Mouse (Mus musculus): ENCODE measurements around the gene Lhx9. TPM values are rescaled to one million over a fixed set of nuclear protein-coding genes. Genes with fewer than 3 reads are reported as not detected.

The Lhx9 gene
- polyA plus RNA-seq, 1 experiment from 2014 or later, result 31.4 TPM

- Histone ChIP-seq H3K36me3 (ENCODE audit: control insufficient read depth, insufficient read depth, low read length) (no peaks in the 10 kb centered on the region), H3K4me3 (ENCODE audit: low read depth, low read length) (no peak overlapping the region), H3K9me3 (ENCODE audit: control insufficient read depth, low read length) (no peaks in the 10 kb centered on the region), H3K4me2 (replicated peaks; ENCODE audit: low read depth, low read length) (no peak overlapping the region), H3K27me3 (ENCODE audit: control insufficient read depth, insufficient read depth, low read length) (peaks cover 54% of the 10 kb centered on the region), H3K9ac (ENCODE audit: low read depth, low read length) (no peak overlapping the region), H3K27ac (ENCODE audit: low read depth, low read length) (no peak overlapping the region), H3K4me1 (replicated peaks; ENCODE audit: control insufficient read depth, insufficient read depth, low read length) (peaks cover 8% of the 10 kb centered on the region; the same call in 1 of the 2 replicates)
- 3% methylated on average over 8 of the region's 8 CpGs for WGBS
- ATAC-seq (ENCODE audit: low FRiP score), result no peak
- DNase-seq (ENCODE audit: low spot score), result no peak
Measured at GRCm38 (mm10) chr1:138849531-138850160, 1.3 kb upstream of the Lhx9 start.

DNA sequence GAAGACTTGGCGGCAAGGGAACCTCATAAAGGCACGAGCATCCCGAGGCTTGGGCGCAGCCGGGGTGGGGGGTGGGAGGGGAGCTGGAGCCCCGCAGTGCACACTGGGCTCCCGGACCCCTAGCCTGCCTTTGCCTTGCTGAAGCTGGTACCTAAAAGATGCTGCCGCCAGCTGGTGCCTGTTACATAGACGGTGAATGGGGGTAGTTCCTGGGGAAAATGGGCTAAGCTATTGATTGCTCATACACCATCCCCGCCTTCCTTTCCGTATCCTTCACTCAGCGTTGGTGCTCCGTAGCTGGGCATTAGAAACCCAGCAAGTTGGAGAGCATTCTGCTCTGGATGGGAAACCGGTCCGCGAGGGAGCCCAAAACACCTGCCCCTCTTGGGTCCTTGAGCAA, 351 bp downstream of the Lhx9 start:
- DNase-seq (ENCODE audit: low spot score) (peak; percentile 58), ATAC-seq (ENCODE audit: low FRiP score) (peak; percentile 38)
- Histone ChIP-seq H3K36me3 (ENCODE audit: control insufficient read depth, insufficient read depth, low read length) (no peaks in the 10 kb centered on the region), H3K9me3 (ENCODE audit: control insufficient read depth, low read length) (no peaks in the 10 kb centered on the region), H3K4me2 (replicated peaks; ENCODE audit: low read depth, low read length) (peak overlapping the region; percentile 41), H3K27me3 (ENCODE audit: control insufficient read depth, insufficient read depth, low read length) (peaks cover 63% of the 10 kb centered on the region), H3K4me3 (ENCODE audit: low read depth, low read length) (peak overlapping the region; percentile 30), H3K9ac (ENCODE audit: low read depth, low read length) (0 out of 2 replicates have a peak overlapping the region, but pooled peaks have one; percentile 15), H3K4me1 (replicated peaks; ENCODE audit: control insufficient read depth, insufficient read depth, low read length) (peaks cover 8% of the 10 kb centered on the region; the same call in 1 of the 2 replicates), H3K27ac (ENCODE audit: low read depth, low read length) (peak overlapping the region; percentile 33; the same call in 1 of the 2 replicates)
- under 1% methylated on average over 16 of the region's 16 CpGs for WGBS

DNA sequence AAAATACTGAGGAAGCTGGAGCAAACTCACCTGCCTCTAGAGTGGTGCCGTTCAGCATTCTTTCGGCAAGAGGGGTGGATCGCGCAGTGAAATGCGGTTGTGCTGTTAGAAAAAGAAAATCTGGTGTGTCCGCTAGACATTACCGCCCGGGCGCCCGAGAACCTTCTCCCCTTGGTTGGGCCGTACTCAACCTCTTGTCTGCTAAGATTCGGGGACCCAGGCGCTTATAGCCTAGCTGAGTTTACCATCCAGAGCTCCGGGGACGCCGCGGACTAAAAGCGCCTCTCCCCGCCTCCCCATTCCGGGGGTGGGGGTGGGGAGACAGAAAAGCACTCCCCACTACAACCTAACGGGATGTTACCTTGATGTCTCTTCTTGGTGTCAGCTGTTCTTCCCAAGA, 1.2 kb downstream of the Lhx9 start:
- WGBS, result 0% methylated on average over 21 of the region's 21 CpGs
- H3K27ac ChIP-seq (ENCODE audit: low read depth, low read length), result no peak overlapping the region

GRCm38 (mm10) chr1:138846581-138846980, 1.8 kb downstream of the Lhx9 start:
- Histone ChIP-seq H3K4me2 (replicated peaks; ENCODE audit: low read depth, low read length) (no peak overlapping the region), H3K27me3 (ENCODE audit: control insufficient read depth, insufficient read depth, low read length) (peaks cover 68% of the 10 kb centered on the region), H3K36me3 (ENCODE audit: control insufficient read depth, insufficient read depth, low read length) (no peaks in the 10 kb centered on the region), H3K4me3 (ENCODE audit: low read depth, low read length) (peak overlapping the region; percentile 21), H3K9me3 (ENCODE audit: control insufficient read depth, low read length) (no peaks in the 10 kb centered on the region), H3K27ac (ENCODE audit: low read depth, low read length) (peak overlapping the region; percentile 2; the same call in 1 of the 2 replicates), H3K4me1 (replicated peaks; ENCODE audit: control insufficient read depth, insufficient read depth, low read length) (peaks cover 8% of the 10 kb centered on the region; the same call in 1 of the 2 replicates), H3K9ac (ENCODE audit: low read depth, low read length) (no peak overlapping the region)
- ATAC-seq (ENCODE audit: low FRiP score) (no peak), DNase-seq (ENCODE audit: low spot score) (peak; percentile 50)
- WGBS, result 3% methylated on average over 9 of the region's 9 CpGs

More for the DNA sequence above, 1.2 kb downstream of the Lhx9 start:
- Histone ChIP-seq H3K9ac (ENCODE audit: low read depth, low read length) (no peak overlapping the region), H3K4me2 (replicated peaks; ENCODE audit: low read depth, low read length) (no peak overlapping the region), H3K36me3 (ENCODE audit: control insufficient read depth, insufficient read depth, low read length) (no peaks in the 10 kb centered on the region), H3K4me3 (ENCODE audit: low read depth, low read length) (peak overlapping the region; percentile 21), H3K9me3 (ENCODE audit: control insufficient read depth, low read length) (no peaks in the 10 kb centered on the region), H3K4me1 (replicated peaks; ENCODE audit: control insufficient read depth, insufficient read depth, low read length) (peaks cover 8% of the 10 kb centered on the region; the same call in 1 of the 2 replicates), H3K27me3 (ENCODE audit: control insufficient read depth, insufficient read depth, low read length) (peaks cover 65% of the 10 kb centered on the region)
- peak; percentile 59 for DNase-seq (ENCODE audit: low spot score)
- no peak for ATAC-seq (ENCODE audit: low FRiP score)

DNA sequence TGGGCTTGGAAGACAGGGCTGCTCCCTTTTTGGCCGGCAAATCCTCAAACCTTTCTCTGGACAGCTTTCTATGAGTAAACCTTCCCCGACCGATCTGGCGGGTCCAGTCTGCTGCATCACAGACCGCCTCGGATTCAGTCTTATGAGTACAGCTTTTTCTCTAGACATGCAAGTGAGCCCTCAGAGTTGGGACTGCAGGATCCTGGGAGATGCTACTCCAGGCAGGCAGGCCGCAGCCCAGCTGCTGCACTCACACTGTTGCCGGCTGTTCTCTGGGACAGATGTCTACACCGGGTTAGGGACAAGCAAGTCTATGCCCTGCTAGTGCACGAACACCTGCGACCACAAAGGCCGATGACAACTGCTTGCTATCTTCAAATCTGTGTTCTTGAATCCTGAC, 2.2 kb downstream of the Lhx9 start:
- H3K9me3 ChIP-seq (ENCODE audit: control insufficient read depth, low read length), result no peaks in the 10 kb centered on the region
- no peak overlapping the region for H3K9ac ChIP-seq (ENCODE audit: low read depth, low read length)
- H3K36me3 ChIP-seq (ENCODE audit: control insufficient read depth, insufficient read depth, low read length), result no peaks in the 10 kb centered on the region
- H3K4me1 ChIP-seq (replicated peaks; ENCODE audit: control insufficient read depth, insufficient read depth, low read length), result peaks cover 10% of the 10 kb centered on the region; the same call in 1 of the 2 replicates
- H3K4me2 ChIP-seq (replicated peaks; ENCODE audit: low read depth, low read length), result no peak overlapping the region
- H3K27me3 ChIP-seq (ENCODE audit: control insufficient read depth, insufficient read depth, low read length), result peaks cover 69% of the 10 kb centered on the region
- peak overlapping the region; percentile 21 for H3K4me3 ChIP-seq (ENCODE audit: low read depth, low read length)
- 2% methylated on average over 12 of the region's 12 CpGs for WGBS
- DNase-seq (ENCODE audit: low spot score), result peak; percentile 60
- no peak for ATAC-seq (ENCODE audit: low FRiP score)
- 0 out of 2 replicates have a peak overlapping the region, but pooled peaks have one; percentile 2 for H3K27ac ChIP-seq (ENCODE audit: low read depth, low read length)

DNA sequence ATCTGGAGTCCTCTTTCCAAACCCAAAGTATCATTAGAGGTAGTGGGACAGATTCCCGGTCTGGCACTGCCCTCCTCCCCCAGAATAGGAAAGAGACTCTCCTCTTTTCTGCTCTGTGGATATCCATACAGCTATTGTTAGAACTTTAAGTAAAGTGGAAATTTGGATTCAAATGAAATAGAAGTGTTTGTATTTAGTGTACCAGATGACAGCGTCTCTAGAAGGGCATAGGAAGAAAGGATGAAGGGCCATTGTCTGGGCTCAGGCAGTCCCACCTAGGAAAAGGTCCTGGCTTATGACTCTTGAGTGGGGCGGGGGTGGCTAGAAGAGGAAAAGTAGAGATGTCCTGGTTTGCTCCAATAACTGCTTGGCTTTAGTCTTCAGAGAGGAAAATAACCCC, 2.9 kb downstream of the Lhx9 start:
- peaks cover 68% of the 10 kb centered on the region for H3K27me3 ChIP-seq (ENCODE audit: control insufficient read depth, insufficient read depth, low read length)
- WGBS, result 12% methylated on average over 3 of the region's 3 CpGs
- 0 out of 2 replicates have a peak overlapping the region, but pooled peaks have one; percentile 21 for H3K4me3 ChIP-seq (ENCODE audit: low read depth, low read length)
- DNase-seq (ENCODE audit: low spot score) (no peak), ATAC-seq (ENCODE audit: low FRiP score) (no peak)
- no peak overlapping the region for H3K4me2 ChIP-seq (replicated peaks; ENCODE audit: low read depth, low read length)
- H3K4me1 ChIP-seq (replicated peaks; ENCODE audit: control insufficient read depth, insufficient read depth, low read length), result peaks cover 10% of the 10 kb centered on the region; the same call in 1 of the 2 replicates
- H3K9me3 ChIP-seq (ENCODE audit: control insufficient read depth, low read length), result no peaks in the 10 kb centered on the region
- no peaks in the 10 kb centered on the region for H3K36me3 ChIP-seq (ENCODE audit: control insufficient read depth, insufficient read depth, low read length)
- H3K27ac ChIP-seq (ENCODE audit: low read depth, low read length), result no peak overlapping the region
- no peak overlapping the region for H3K9ac ChIP-seq (ENCODE audit: low read depth, low read length)

GRCm38 (mm10) chr1:138844166-138844565, 4.2 kb downstream of the Lhx9 start:
- no peak for ATAC-seq (ENCODE audit: low FRiP score)
- peak; percentile 58 for DNase-seq (ENCODE audit: low spot score)
- Histone ChIP-seq H3K4me3 (ENCODE audit: low read depth, low read length) (peak overlapping the region; percentile 32; the same call in 1 of the 2 replicates), H3K9ac (ENCODE audit: low read depth, low read length) (no peak overlapping the region), H3K27ac (ENCODE audit: low read depth, low read length) (0 out of 2 replicates have a peak overlapping the region, but pooled peaks have one; percentile 51), H3K36me3 (ENCODE audit: control insufficient read depth, insufficient read depth, low read length) (no peaks in the 10 kb centered on the region), H3K4me1 (replicated peaks; ENCODE audit: control insufficient read depth, insufficient read depth, low read length) (peaks cover 10% of the 10 kb centered on the region; the same call in 1 of the 2 replicates), H3K9me3 (ENCODE audit: control insufficient read depth, low read length) (no peaks in the 10 kb centered on the region), H3K4me2 (replicated peaks; ENCODE audit: low read depth, low read length) (peak overlapping the region; percentile 51; the same call in 1 of the 2 replicates), H3K27me3 (ENCODE audit: control insufficient read depth, insufficient read depth, low read length) (peaks cover 71% of the 10 kb centered on the region)
- 2% methylated on average over 3 of the region's 3 CpGs for WGBS

GRCm38 (mm10) chr1:138843361-138844091, 4.9 kb downstream of the Lhx9 start:
- Histone ChIP-seq H3K4me1 (replicated peaks; ENCODE audit: control insufficient read depth, insufficient read depth, low read length) (peaks cover 7% of the 10 kb centered on the region; the same call in 1 of the 2 replicates), H3K9me3 (ENCODE audit: control insufficient read depth, low read length) (no peaks in the 10 kb centered on the region), H3K27me3 (ENCODE audit: control insufficient read depth, insufficient read depth, low read length) (peaks cover 68% of the 10 kb centered on the region), H3K4me2 (replicated peaks; ENCODE audit: low read depth, low read length) (peak overlapping the region; percentile 51), H3K27ac (ENCODE audit: low read depth, low read length) (peak overlapping the region; percentile 51), H3K9ac (ENCODE audit: low read depth, low read length) (peak overlapping the region; percentile 44), H3K36me3 (ENCODE audit: control insufficient read depth, insufficient read depth, low read length) (no peaks in the 10 kb centered on the region), H3K4me3 (ENCODE audit: low read depth, low read length) (peak overlapping the region; percentile 32)
- peak; percentile 75 for DNase-seq (ENCODE audit: low spot score)
- under 1% methylated on average over 35 of the region's 35 CpGs for WGBS
- peak; percentile 31 for ATAC-seq (ENCODE audit: low FRiP score)

All from hindbrain, embryonic 11.5 days (tissue).